Comparison of ENCODE assay signal across 7 mouse cellular contexts in genomic region chr4:81744629-81745509, GRCm38 (mm10).
DNase-seq lines count a peak whose midpoint lies in the region; ATAC-seq lines count a peak whose summit lies in the region.

No protein-coding gene starts in this region.

- ATAC-seq in heart, embryonic 15.5 days (replicated peaks; ENCODE audit: insufficient number of reproducible peaks, insufficient read depth, low FRiP score, low read depth), result peak; percentile 70
- ATAC-seq in midbrain, embryonic 12.5 days (ENCODE audit: low FRiP score, low read depth), result peak; percentile 67
- ATAC-seq in erythroblast, adult 5-6 weeks (replicated peaks; ENCODE audit: low FRiP score, poor library complexity, severe bottlenecking), result no peak

- H3K9me3 ChIP-seq in heart, embryonic 15.5 days (replicated peaks), result no peaks in the 10 kb centered on the region
- H3K9me3 ChIP-seq in midbrain, embryonic 12.5 days, result no peaks in the 10 kb centered on the region

- peak; percentile 48 for DNase-seq in adipocyte (ENCODE audit: low spot score)
- DNase-seq in embryo, embryonic 10.5 days (ENCODE audit: low spot score), result peak; percentile 82
- peak; percentile 55 for DNase-seq in kidney, postnatal 14 days
- DNase-seq in ovary, postnatal 10 days (ENCODE audit: low spot score), result no peak

- no peaks in the 10 kb centered on the region for H3K27me3 ChIP-seq in heart, embryonic 15.5 days
- H3K27me3 ChIP-seq in midbrain, embryonic 12.5 days, result no peaks in the 10 kb centered on the region

- no peaks in the 10 kb centered on the region for H3K36me3 ChIP-seq in heart, embryonic 15.5 days
- no peaks in the 10 kb centered on the region for H3K36me3 ChIP-seq in midbrain, embryonic 12.5 days

- peaks cover 19% of the 10 kb centered on the region for H3K4me1 ChIP-seq in heart, embryonic 15.5 days (replicated peaks)
- peaks cover 25% of the 10 kb centered on the region for H3K4me1 ChIP-seq in midbrain, embryonic 12.5 days

- H3K4me3 ChIP-seq in heart, embryonic 15.5 days, result no peak overlapping the region
- H3K4me3 ChIP-seq in midbrain, embryonic 12.5 days, result no peak overlapping the region

- no peak overlapping the region for H3K9ac ChIP-seq in heart, embryonic 15.5 days
- 0 out of 2 replicates have a peak overlapping the region, but pooled peaks have one; percentile 28 for H3K9ac ChIP-seq in midbrain, embryonic 12.5 days (replicated peaks)

- peak overlapping the region; percentile 12; the same call in 1 of the 2 replicates for H3K4me2 ChIP-seq in heart, embryonic 15.5 days
- H3K4me2 ChIP-seq in midbrain, embryonic 12.5 days (replicated peaks), result peak overlapping the region; percentile 39

- 32% methylated on average over 18 of the region's 18 CpGs for WGBS in heart, embryonic 15.5 days
- WGBS in midbrain, embryonic 12.5 days, result 11% methylated on average over 18 of the region's 18 CpGs

- H3K27ac ChIP-seq in heart, embryonic 15.5 days, result peak overlapping the region; percentile 75
- H3K27ac ChIP-seq in midbrain, embryonic 12.5 days (replicated peaks), result peak overlapping the region; percentile 88
